Mouse (Mus musculus) limb, embryonic 10.5 days (tissue): ENCODE results near the gene Crybg1. TPM values are rescaled to one million over a fixed set of nuclear protein-coding genes. Genes with fewer than 3 reads are reported as not detected.
"Not testable (repeated sequence)": the region's sequence is repeated elsewhere in the genome, so short reads cannot be mapped to it uniquely, and the experiment has no call there.

Source experiments
- DNase-seq: peaks from one replicate; pipeline ENCODE4 v3.0.0-alpha.2; 2017; ENCODE audit warnings: low spot score
- H3K27ac ChIP-seq: fragments of 300-500 bp; sonication (generic); 2 replicates; pipeline ENCODE4 v1.5.1; 2016; ENCODE audit warnings: mild to moderate bottlenecking
- H3K27me3 ChIP-seq: fragments of 300-500 bp; sonication (generic); 2 replicates; pipeline ENCODE4 v1.6.1; 2016; ENCODE audit warnings: low read depth, mild to moderate bottlenecking; ENCODE audit not compliant: poor library complexity, severe bottlenecking
- H3K36me3 ChIP-seq: fragments of 300-500 bp; sonication (generic); 2 replicates; pipeline ENCODE4 v1.6.1; 2016; ENCODE audit warnings: mild to moderate bottlenecking, moderate library complexity
- H3K4me1 ChIP-seq: fragments of 300-500 bp; sonication (generic); 2 replicates; pipeline ENCODE4 v1.6.1; 2016
- H3K4me3 ChIP-seq: fragments of 300-500 bp; sonication (generic); 2 replicates; pipeline ENCODE4 v1.5.1; 2016; ENCODE audit warnings: mild to moderate bottlenecking, moderate library complexity
- H3K9me3 ChIP-seq: fragments of 300-500 bp; sonication (generic); replicated peaks from 2 replicates; pipeline ENCODE4 v1.6.1; 2016; ENCODE audit warnings: mild to moderate bottlenecking
- WGBS: fragments of 180-500 bp; shearing (Covaris S2); methylation state at CpG from one replicate; pipeline ENCODE4 v1.1.7; 2016; 5-methylcytosine and 5-hydroxymethylcytosine counted together
- polyA plus RNA-seq: library from polyadenylated mRNA; unstranded; fragments of >200 nt; fragmentation: Nextera tagmentation; extraction: Ambion mirVana; gene quantifications from 2 replicates; pipeline ENCODE4 v1.2.1, GENCODE M21; 2016

The Crybg1 gene
- polyA plus RNA-seq, 1 experiment from 2014 or later: 0.43 TPM

GRCm38 (mm10) chr10:44000156-44000865 lies 148.3 kb downstream of the Crybg1 start:
- H3K4me1 ChIP-seq: peaks cover 25% of the 10 kb centered on the region
- no peaks in the 10 kb centered on the region for H3K9me3 ChIP-seq
- no peak for DNase-seq
- H3K4me3 ChIP-seq: no peak overlapping the region
- peaks cover 72% of the 10 kb centered on the region for H3K27me3 ChIP-seq
- no peaks in the 10 kb centered on the region for H3K36me3 ChIP-seq
- no peak overlapping the region for H3K27ac ChIP-seq
- 74% methylated on average over 2 of the region's 2 CpGs for WGBS

- 74% methylated on average over 8 of the region's 8 CpGs for WGBS
- H3K36me3 ChIP-seq: no peaks in the 10 kb centered on the region
- no peak overlapping the region for H3K4me3 ChIP-seq
- H3K9me3 ChIP-seq: no peaks in the 10 kb centered on the region
- H3K27ac ChIP-seq: no peak overlapping the region
- DNase-seq: no peak
- H3K27me3 ChIP-seq: peaks cover 55% of the 10 kb centered on the region
- H3K4me1 ChIP-seq: peaks cover 14% of the 10 kb centered on the region
Measured at GRCm38 (mm10) chr10:43998503-43999082, 150.1 kb downstream of the Crybg1 start.

- no peak overlapping the region for H3K4me3 ChIP-seq
- H3K27me3 ChIP-seq: peaks cover 49% of the 10 kb centered on the region
- H3K9me3 ChIP-seq: no peaks in the 10 kb centered on the region
- peaks cover 10% of the 10 kb centered on the region for H3K4me1 ChIP-seq
- no peak for DNase-seq
- no peak overlapping the region for H3K27ac ChIP-seq
- H3K36me3 ChIP-seq: no peaks in the 10 kb centered on the region
- 72% methylated on average over 9 of the region's 9 CpGs for WGBS
Measured at GRCm38 (mm10) chr10:43998023-43998422, 150.6 kb downstream of the Crybg1 start.

GRCm38 (mm10) chr10:43997276-43997675 lies 151.4 kb downstream of the Crybg1 start:
- Histone ChIP-seq H3K27me3 (peaks cover 42% of the 10 kb centered on the region), H3K4me3 (no peak overlapping the region), H3K27ac (no peak overlapping the region), H3K4me1 (peaks cover 6% of the 10 kb centered on the region; the same call in 1 of the 2 replicates), H3K9me3 (no peaks in the 10 kb centered on the region), H3K36me3 (no peaks in the 10 kb centered on the region)
- DNase-seq: no peak
- WGBS: 87% methylated on average over 10 of the region's 10 CpGs

GRCm38 (mm10) chr10:43995858-43996650 lies 152.6 kb downstream of the Crybg1 start:
- WGBS: 81% methylated on average over 10 of the region's 10 CpGs
- no peaks in the 10 kb centered on the region for H3K9me3 ChIP-seq
- H3K36me3 ChIP-seq: no peaks in the 10 kb centered on the region

GRCm38 (mm10) chr10:43993198-43993597 lies 155.5 kb downstream of the Crybg1 start:
- no peak for DNase-seq
- Histone ChIP-seq H3K27ac (no peak overlapping the region), H3K36me3 (no peaks in the 10 kb centered on the region), H3K4me1 (no peaks in the 10 kb centered on the region), H3K9me3 (no peaks in the 10 kb centered on the region), H3K4me3 (no peak overlapping the region), H3K27me3 (peaks cover 11% of the 10 kb centered on the region; the same call in 1 of the 2 replicates)
- WGBS: 56% methylated on average over 6 of the region's 6 CpGs

More at GRCm38 (mm10) chr10:43995858-43996650, 152.6 kb downstream of the Crybg1 start:
- Histone ChIP-seq H3K27ac (no peak overlapping the region), H3K4me1 (no peaks in the 10 kb centered on the region; the same call in 1 of the 2 replicates), H3K27me3 (peaks cover 30% of the 10 kb centered on the region), H3K4me3 (no peak overlapping the region)
- DNase-seq: no peak

GRCm38 (mm10) chr10:43992506-43992905 lies 156.1 kb downstream of the Crybg1 start:
- no peak for DNase-seq
- Histone ChIP-seq H3K4me3 (no peak overlapping the region), H3K4me1 (no peaks in the 10 kb centered on the region), H3K9me3 (no peaks in the 10 kb centered on the region), H3K36me3 (no peaks in the 10 kb centered on the region), H3K27ac (no peak overlapping the region), H3K27me3 (peaks cover 5% of the 10 kb centered on the region; the same call in 1 of the 2 replicates)
- WGBS: 87% methylated on average over 5 of the region's 5 CpGs

GRCm38 (mm10) chr10:43991268-43991667 lies 157.4 kb downstream of the Crybg1 start:
- no peak overlapping the region for H3K27ac ChIP-seq
- 95% methylated on average over 5 of the region's 5 CpGs for WGBS
- no peak overlapping the region for H3K4me3 ChIP-seq
- no peak for DNase-seq
- no peaks in the 10 kb centered on the region for H3K4me1 ChIP-seq
- H3K9me3 ChIP-seq: no peaks in the 10 kb centered on the region
- H3K27me3 ChIP-seq: no peaks in the 10 kb centered on the region
- no peaks in the 10 kb centered on the region for H3K36me3 ChIP-seq

GRCm38 (mm10) chr10:43983866-43984265 lies 164.8 kb downstream of the Crybg1 start:
- H3K36me3 ChIP-seq: no peaks in the 10 kb centered on the region
- H3K4me1 ChIP-seq: no peaks in the 10 kb centered on the region
- H3K9me3 ChIP-seq: no peaks in the 10 kb centered on the region
- 82% methylated on average over 2 of the region's 2 CpGs for WGBS
- H3K27ac ChIP-seq: no peak overlapping the region
- no peaks in the 10 kb centered on the region for H3K27me3 ChIP-seq
- H3K4me3 ChIP-seq: no peak overlapping the region
- DNase-seq: no peak

GRCm38 (mm10) chr10:43983241-43983640 lies 165.4 kb downstream of the Crybg1 start:
- no peak for DNase-seq

GRCm38 (mm10) chr10:43982470-43982869 lies 166.2 kb downstream of the Crybg1 start:
- no peak for DNase-seq
- Histone ChIP-seq H3K36me3 (no peaks in the 10 kb centered on the region), H3K27ac (no peak overlapping the region), H3K27me3 (no peaks in the 10 kb centered on the region), H3K9me3 (no peaks in the 10 kb centered on the region), H3K4me3 (no peak overlapping the region), H3K4me1 (no peaks in the 10 kb centered on the region)
- 92% methylated on average over 6 of the region's 6 CpGs for WGBS

More at GRCm38 (mm10) chr10:43983241-43983640, 165.4 kb downstream of the Crybg1 start:
- 87% methylated on average over 5 of the region's 5 CpGs for WGBS
- Histone ChIP-seq H3K27ac (no peak overlapping the region), H3K27me3 (no peaks in the 10 kb centered on the region), H3K36me3 (no peaks in the 10 kb centered on the region), H3K4me3 (no peak overlapping the region), H3K9me3 (no peaks in the 10 kb centered on the region), H3K4me1 (no peaks in the 10 kb centered on the region)

GRCm38 (mm10) chr10:43980742-43981141 lies 167.9 kb downstream of the Crybg1 start:
- WGBS: 99% methylated on average over 3 of the region's 3 CpGs
- H3K4me3 ChIP-seq, H3K9me3 ChIP-seq, H3K27me3 ChIP-seq, H3K27ac ChIP-seq, H3K36me3 ChIP-seq, H3K4me1 ChIP-seq, DNase-seq: not testable (repeated sequence)

GRCm38 (mm10) chr10:43980080-43980479 lies 168.6 kb downstream of the Crybg1 start:
- Histone ChIP-seq H3K4me3 (no peak overlapping the region), H3K27ac (no peak overlapping the region), H3K36me3 (no peaks in the 10 kb centered on the region), H3K9me3 (no peaks in the 10 kb centered on the region), H3K27me3 (no peaks in the 10 kb centered on the region), H3K4me1 (no peaks in the 10 kb centered on the region)
- 71% methylated on average over 1 of the region's 1 CpGs for WGBS
- DNase-seq: no peak
